Mouse (Mus musculus): Measurements from ENCODE around the gene Tle6. TPM values are rescaled to one million over a fixed set of nuclear protein-coding genes. Genes with fewer than 3 reads are reported as not detected.

The Tle6 gene
- polyA plus RNA-seq, 1 experiment from 2014 or later, result 4.2 TPM

DNA sequence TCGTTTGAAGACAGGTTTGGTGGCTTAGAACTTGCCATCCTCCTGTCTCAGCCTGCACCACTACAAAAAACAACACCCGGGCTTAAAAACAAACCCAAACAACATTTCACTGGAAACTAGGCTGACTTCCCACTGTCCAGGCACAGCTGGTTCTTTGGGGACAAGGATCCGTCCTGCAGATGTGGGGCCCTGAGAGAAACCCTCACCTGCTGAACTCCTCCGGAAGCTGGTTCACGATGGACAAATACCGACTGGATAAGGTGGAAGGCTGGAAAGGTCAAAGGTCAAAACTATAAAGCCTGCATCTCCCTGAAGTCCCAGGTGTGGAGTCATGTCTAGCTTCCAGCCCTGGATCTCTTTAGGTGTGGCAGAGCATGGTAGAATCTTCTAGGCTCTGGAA is 2.0 kb downstream of the Tle6 start:
- WGBS, result 59% methylated on average over 6 of the region's 6 CpGs
- Histone ChIP-seq H3K4me3 (no peak overlapping the region), H3K9me3 (no peaks in the 10 kb centered on the region), H3K27ac (no peak overlapping the region), H3K4me2 (no peak overlapping the region), H3K4me1 (replicated peaks) (peaks cover 57% of the 10 kb centered on the region), H3K9ac (no peak overlapping the region), H3K36me3 (no peaks in the 10 kb centered on the region), H3K27me3 (peaks cover 67% of the 10 kb centered on the region)
- no peak for ATAC-seq (ENCODE audit: low FRiP score)

DNA sequence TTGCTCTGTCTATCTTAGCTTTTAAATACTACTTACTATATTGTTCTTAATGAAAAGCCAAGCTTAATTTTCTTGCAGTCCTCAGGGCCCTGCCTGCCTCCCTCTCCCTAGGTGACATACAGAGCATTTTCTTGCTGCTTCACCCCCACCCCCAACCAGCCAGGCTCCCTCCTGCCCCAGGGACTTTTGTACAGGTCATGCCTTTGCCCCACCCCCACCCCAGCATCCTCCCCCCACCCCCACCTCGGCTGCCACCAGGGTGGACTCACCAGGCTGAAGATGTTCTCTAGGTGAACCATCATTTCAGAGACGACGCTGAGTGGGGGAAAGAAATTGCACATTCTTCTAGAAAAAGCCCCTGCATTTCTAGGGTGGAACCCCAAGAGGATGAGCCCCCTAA is 2.5 kb downstream of the Tle6 start:
- Histone ChIP-seq H3K4me2 (no peak overlapping the region), H3K9ac (no peak overlapping the region), H3K4me3 (no peak overlapping the region), H3K27me3 (peaks cover 72% of the 10 kb centered on the region), H3K27ac (no peak overlapping the region), H3K36me3 (no peaks in the 10 kb centered on the region), H3K4me1 (replicated peaks) (peaks cover 57% of the 10 kb centered on the region), H3K9me3 (no peaks in the 10 kb centered on the region)
- ATAC-seq (ENCODE audit: low FRiP score), result no peak
- WGBS, result 37% methylated on average over 3 of the region's 3 CpGs

DNA sequence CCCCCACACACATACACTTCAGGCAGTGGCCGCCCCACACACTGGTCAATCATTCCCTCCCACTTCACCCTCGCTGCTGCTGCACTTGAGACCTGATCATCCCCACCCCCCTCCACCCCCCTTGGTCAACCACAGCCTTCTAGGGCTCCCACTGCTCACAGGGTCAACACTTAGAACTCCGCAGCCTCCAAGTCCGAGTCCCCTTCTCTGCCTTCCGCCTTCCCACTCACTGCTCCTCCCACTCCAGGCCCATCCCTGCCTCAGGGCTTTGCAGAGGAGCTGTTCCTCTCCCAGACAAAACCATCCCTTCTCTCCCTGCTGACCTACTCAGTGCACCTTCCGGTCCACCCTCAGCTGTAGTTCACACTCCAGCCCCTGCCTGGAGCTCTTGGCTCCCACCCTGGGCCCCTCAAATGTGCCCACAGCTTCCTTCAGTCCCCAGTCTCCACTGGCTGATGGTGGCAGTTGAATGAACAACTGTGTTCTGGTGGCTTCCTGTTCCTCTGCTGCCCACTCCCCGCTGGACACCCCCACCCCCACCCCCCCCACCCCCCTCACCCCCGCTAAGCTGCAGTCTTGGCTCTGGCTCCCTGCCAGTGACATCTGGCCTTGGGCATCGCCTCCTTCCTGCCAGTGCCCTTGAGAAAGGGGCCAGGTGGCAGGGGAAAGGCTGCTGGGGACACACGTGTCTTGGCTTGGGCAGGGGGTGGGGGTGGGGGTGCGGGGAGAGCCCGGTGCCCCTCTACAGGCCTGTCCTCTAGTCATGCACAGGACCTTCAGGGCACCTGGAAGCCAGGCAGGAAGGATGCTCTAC is 3.5 kb downstream of the Tle6 start:
- Histone ChIP-seq H3K4me2 (peak overlapping the region; percentile 40), H3K27ac (peak overlapping the region; percentile 73), H3K9me3 (no peaks in the 10 kb centered on the region), H3K4me1 (replicated peaks) (peaks cover 50% of the 10 kb centered on the region), H3K4me3 (no peak overlapping the region), H3K36me3 (no peaks in the 10 kb centered on the region), H3K27me3 (peaks cover 80% of the 10 kb centered on the region), H3K9ac (peak overlapping the region; percentile 49; the same call in 1 of the 2 replicates)
- WGBS, result 1% methylated on average over 12 of the region's 12 CpGs
- peak; percentile 26 for ATAC-seq (ENCODE audit: low FRiP score)

DNA sequence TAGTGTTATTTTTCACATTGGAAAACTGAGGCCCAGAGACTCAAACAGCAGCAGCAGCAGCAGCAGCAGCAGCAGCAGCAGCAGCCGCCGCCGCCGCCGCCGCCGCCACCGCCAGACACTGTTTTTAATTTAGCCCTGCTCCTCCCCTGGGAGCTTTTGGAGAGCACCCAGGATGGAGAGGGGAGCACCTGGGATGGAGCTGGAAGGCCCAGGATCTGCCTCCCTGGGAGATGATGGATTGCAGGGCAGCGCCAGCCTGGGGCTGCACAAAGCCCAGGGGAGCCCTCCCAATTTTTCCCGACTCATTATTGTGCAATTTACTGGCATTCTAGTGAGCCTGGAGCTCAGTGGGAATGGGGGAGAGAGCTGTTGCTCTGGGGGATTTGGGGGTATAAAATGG is 4.3 kb downstream of the Tle6 start:
- Histone ChIP-seq H3K36me3 (no peaks in the 10 kb centered on the region), H3K9me3 (no peaks in the 10 kb centered on the region), H3K4me1 (replicated peaks) (peaks cover 45% of the 10 kb centered on the region), H3K4me2 (peak overlapping the region; percentile 40), H3K27me3 (peaks cover 80% of the 10 kb centered on the region), H3K9ac (peak overlapping the region; percentile 49; the same call in 1 of the 2 replicates), H3K4me3 (0 out of 2 replicates have a peak overlapping the region, but pooled peaks have one; percentile 7), H3K27ac (peak overlapping the region; percentile 73)
- WGBS, result 2% methylated on average over 10 of the region's 10 CpGs
- ATAC-seq (ENCODE audit: low FRiP score), result no peak; the same call in 1 of the 2 replicates

DNA sequence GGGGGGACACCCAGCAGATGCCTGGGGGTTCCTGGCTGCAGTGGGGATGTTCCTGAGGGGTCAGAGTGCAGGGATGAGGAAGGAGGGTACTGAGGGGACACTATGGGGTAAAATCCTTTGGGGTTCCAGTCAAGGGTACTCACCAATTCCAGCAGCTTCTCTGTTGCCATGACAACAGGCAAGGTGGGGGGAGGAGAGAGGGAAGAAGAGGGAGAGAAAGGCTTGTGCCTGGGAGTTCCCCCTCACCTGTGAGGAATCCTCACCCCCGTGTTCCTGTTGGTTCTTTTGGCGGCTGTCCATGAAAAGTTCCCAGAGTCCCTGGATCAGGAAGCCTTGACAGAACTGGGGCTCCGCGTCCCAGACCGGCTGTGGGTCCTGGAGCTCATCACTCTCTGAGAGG is 5.3 kb downstream of the Tle6 start:
- 45% methylated on average over 5 of the region's 5 CpGs for WGBS
- Histone ChIP-seq H3K4me1 (replicated peaks) (peaks cover 36% of the 10 kb centered on the region), H3K4me2 (0 out of 2 replicates have a peak overlapping the region, but pooled peaks have one; percentile 40), H3K27me3 (peaks cover 86% of the 10 kb centered on the region), H3K27ac (no peak overlapping the region), H3K9me3 (no peaks in the 10 kb centered on the region), H3K36me3 (no peaks in the 10 kb centered on the region), H3K4me3 (no peak overlapping the region), H3K9ac (no peak overlapping the region)
- no peak for ATAC-seq (ENCODE audit: low FRiP score)

DNA sequence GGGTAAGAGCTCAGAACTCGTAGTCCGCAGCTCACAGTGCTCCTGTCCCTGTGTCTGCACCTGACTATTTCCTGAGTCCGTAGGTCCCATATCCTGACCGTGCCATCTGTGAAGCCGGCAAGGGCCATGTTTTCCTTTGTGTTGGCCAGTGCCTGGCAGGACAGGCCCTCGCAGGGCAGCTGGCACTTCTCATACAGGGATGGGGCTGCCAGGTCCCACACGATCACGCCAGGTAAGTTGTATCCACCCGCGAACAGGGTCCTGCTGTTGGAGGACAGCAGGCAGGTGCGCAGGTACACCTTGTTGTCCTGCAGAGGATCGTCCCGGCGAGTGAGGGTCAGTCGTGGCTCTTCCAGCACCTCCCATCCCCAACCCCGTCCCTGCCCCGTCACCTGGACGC is 6.9 kb downstream of the Tle6 start:
- Histone ChIP-seq H3K9me3 (no peaks in the 10 kb centered on the region), H3K4me3 (no peak overlapping the region), H3K27me3 (peaks cover 86% of the 10 kb centered on the region), H3K9ac (no peak overlapping the region), H3K4me2 (no peak overlapping the region), H3K36me3 (no peaks in the 10 kb centered on the region; the same call in 1 of the 2 replicates), H3K27ac (no peak overlapping the region), H3K4me1 (replicated peaks) (peaks cover 34% of the 10 kb centered on the region)
- 84% methylated on average over 18 of the region's 18 CpGs for WGBS
- no peak for ATAC-seq (ENCODE audit: low FRiP score)

DNA sequence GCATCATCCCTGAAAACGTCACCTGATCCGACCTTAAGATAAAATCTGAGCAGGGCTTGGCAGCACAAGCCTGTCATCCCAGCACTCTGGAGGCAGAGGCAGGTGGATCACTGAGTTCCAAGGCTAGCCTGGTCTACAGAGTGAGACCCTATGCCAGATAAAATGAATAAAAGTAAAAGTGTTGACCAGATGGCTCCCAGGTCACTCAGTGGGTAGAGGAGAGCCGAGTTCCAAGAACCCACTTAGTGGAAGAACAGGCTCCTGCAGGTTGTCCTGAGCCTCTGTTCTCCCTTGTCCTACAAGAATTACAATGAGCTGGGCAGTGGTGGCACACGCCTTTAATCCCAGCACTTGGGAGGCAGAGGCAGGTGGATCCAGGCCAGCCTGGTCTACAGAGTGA is 7.7 kb downstream of the Tle6 start:
- Histone ChIP-seq H3K9ac (no peak overlapping the region), H3K4me3 (no peak overlapping the region), H3K4me1 (replicated peaks) (peaks cover 34% of the 10 kb centered on the region), H3K4me2 (no peak overlapping the region), H3K27ac (no peak overlapping the region), H3K36me3 (peaks cover 5% of the 10 kb centered on the region), H3K9me3 (no peaks in the 10 kb centered on the region), H3K27me3 (peaks cover 87% of the 10 kb centered on the region)
- 76% methylated on average over 4 of the region's 4 CpGs for WGBS
- no peak for ATAC-seq (ENCODE audit: low FRiP score)

DNA sequence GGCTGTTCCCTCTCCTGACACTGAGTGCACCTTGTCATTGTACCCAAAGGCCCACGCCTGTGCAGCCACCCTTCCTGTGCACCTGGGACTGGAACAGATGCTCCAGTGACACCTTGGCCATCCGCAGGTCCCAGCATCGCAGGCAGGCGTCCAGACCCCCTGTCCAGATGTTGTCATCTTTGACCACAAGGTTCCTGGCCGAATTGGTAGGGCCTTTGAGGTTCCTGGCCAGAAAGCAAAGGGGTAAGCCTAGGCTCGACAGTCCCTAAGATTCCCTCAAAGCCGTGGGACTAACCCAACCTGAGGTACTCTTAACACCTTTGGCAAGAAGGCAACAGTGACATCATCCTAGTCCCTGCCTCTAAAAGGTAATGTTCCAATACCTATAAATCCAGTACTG is 8.2 kb downstream of the Tle6 start:
- Histone ChIP-seq H3K27me3 (peaks cover 87% of the 10 kb centered on the region), H3K4me2 (no peak overlapping the region), H3K4me1 (replicated peaks) (peaks cover 28% of the 10 kb centered on the region), H3K27ac (no peak overlapping the region), H3K9me3 (no peaks in the 10 kb centered on the region), H3K4me3 (no peak overlapping the region), H3K36me3 (peaks cover 10% of the 10 kb centered on the region), H3K9ac (no peak overlapping the region)
- 78% methylated on average over 7 of the region's 7 CpGs for WGBS
- no peak for ATAC-seq (ENCODE audit: low FRiP score)

DNA sequence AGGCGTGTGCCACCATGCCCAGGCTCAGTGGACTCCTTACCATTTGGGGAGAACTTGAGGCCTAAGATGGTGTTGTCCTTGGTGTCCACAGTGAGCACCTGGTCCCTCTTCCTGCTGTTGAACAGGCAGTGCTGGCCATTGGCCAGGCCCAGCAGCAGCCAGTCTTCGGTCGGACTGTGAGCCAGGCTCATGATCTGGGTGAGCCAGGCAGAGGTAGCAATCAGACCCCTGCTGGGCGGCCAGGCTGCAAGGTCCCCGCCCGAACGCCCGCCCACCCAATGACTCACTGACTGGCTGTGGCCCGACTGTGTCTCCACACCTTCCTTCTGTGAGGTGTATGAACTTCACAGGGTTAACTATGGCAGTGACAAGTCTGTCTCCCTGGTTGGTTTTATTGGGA is 9.0 kb downstream of the Tle6 start:
- peaks cover 16% of the 10 kb centered on the region for H3K36me3 ChIP-seq
- H3K4me2 ChIP-seq, result no peak overlapping the region
- 64% methylated on average over 9 of the region's 9 CpGs for WGBS
- H3K27ac ChIP-seq, result no peak overlapping the region
- H3K9ac ChIP-seq, result no peak overlapping the region
- no peak for ATAC-seq (ENCODE audit: low FRiP score)
- no peak overlapping the region for H3K4me3 ChIP-seq
- no peaks in the 10 kb centered on the region for H3K9me3 ChIP-seq
- peaks cover 20% of the 10 kb centered on the region for H3K4me1 ChIP-seq (replicated peaks)
- H3K27me3 ChIP-seq, result peaks cover 94% of the 10 kb centered on the region

DNA sequence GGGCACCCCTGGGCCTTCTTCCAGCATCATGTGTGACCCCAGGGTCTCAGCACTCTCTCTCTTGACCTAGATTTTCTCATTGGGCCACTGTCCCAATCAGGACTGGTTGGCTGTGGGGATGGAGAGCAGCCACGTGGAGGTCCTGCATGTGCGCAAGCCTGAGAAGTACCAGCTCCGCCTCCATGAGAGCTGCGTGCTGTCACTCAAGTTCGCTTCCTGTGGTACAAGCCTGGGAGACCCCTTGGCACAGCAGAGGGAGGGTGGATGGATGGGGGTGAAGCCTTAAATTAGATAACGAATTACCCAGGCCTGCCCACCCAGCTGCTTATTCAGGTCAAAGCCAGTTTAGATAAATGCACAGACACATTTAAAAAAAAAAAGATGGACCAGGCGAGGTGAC is 12.1 kb downstream of the Tle6 start:
- peaks cover 100% of the 10 kb centered on the region for H3K27me3 ChIP-seq

DNA sequence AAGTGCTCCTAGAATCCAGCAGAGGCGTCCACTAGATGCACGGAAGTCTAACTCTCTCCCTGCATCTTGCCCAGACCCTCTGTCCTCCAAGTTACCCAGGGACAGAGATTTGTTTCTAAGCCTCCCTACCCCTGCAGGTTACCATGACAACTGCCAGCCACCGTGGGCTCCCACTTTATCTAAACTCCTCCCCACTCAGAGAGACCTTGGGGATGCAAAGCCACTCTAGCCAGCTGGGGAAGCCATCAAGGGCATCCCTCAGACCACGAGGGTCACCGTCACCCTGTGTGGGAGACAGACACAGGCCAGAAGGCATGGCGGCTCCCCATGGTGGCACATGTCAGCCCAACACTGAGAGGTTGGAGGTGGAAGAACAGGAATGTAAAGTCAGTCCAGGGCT is 17.5 kb downstream of the Tle6 start:
- Histone ChIP-seq H3K4me1 (replicated peaks) (peaks cover 29% of the 10 kb centered on the region), H3K9ac (no peak overlapping the region), H3K27me3 (peaks cover 98% of the 10 kb centered on the region), H3K4me3 (no peak overlapping the region), H3K4me2 (no peak overlapping the region), H3K27ac (no peak overlapping the region), H3K36me3 (peaks cover 18% of the 10 kb centered on the region), H3K9me3 (no peaks in the 10 kb centered on the region)
- no peak for ATAC-seq (ENCODE audit: low FRiP score)
- 37% methylated on average over 6 of the region's 6 CpGs for WGBS

More for the DNA sequence above, 12.1 kb downstream of the Tle6 start:
- ATAC-seq (ENCODE audit: low FRiP score), result no peak
- no peaks in the 10 kb centered on the region for H3K4me1 ChIP-seq (replicated peaks)
- H3K9ac ChIP-seq, result no peak overlapping the region
- H3K4me2 ChIP-seq, result no peak overlapping the region
- WGBS, result 66% methylated on average over 7 of the region's 7 CpGs
- peaks cover 22% of the 10 kb centered on the region for H3K36me3 ChIP-seq
- no peak overlapping the region for H3K27ac ChIP-seq
- H3K9me3 ChIP-seq, result no peaks in the 10 kb centered on the region
- H3K4me3 ChIP-seq, result no peak overlapping the region

DNA sequence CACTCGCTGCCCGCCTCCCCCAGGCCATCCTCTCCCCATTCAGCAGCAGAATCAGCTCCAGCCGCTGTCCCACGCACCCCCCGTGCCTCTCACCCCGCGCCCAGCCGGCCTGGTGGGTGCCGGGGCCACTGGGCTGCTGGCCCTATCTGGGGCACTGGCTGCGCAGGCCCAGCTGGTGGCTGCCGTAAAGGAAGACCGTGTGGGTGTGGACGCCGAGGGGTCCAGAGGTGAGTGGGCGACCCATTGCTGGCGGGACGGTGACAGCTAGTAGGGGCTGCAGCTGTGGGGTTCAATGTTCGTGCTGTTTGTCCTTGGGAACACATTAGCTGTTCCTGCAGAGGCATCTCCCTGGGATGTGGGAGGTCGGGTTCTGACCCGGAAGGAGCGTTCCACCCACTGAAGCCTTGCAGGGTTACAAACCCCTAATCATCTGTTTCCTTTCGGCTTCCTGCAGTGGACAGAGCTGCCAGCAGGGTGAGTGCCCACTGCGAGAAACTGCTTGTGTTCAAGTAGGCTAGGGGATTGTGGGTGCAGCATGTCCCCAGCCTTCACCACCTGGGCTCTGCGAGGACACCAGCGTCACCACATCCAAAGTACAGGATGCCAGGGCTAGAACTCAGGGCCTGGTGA is 20.3 kb downstream of the Tle6 start:
- Histone ChIP-seq H3K4me3 (no peak overlapping the region), H3K4me2 (peak overlapping the region; percentile 19; the same call in 1 of the 2 replicates), H3K27ac (no peak overlapping the region), H3K4me1 (replicated peaks) (peaks cover 38% of the 10 kb centered on the region), H3K36me3 (peaks cover 3% of the 10 kb centered on the region; the same call in 1 of the 2 replicates), H3K9me3 (no peaks in the 10 kb centered on the region), H3K27me3 (peaks cover 98% of the 10 kb centered on the region), H3K9ac (peak overlapping the region; percentile 51; the same call in 1 of the 2 replicates)
- WGBS, result 52% methylated on average over 25 of the region's 25 CpGs
- no peak for ATAC-seq (ENCODE audit: low FRiP score)
